Mouse (Mus musculus): ENCODE results near the gene Erfe. TPM values are rescaled to one million over a fixed set of nuclear protein-coding genes. Genes with fewer than 3 reads are reported as not detected.

Erfe gene
- polyA plus RNA-seq, 1 experiment from 2014 or later, result 2.5 TPM

- Histone ChIP-seq H3K4me3 (ENCODE audit: control insufficient read depth in 1 of 2, insufficient read depth in 1 of 2, low read depth in 1 of 2, low read length in 2 of 2) (no peak overlapping the region), H3K27me3 (ENCODE audit: control insufficient read depth, insufficient read depth, low read length) (no peaks in the 10 kb centered on the region), H3K4me2 (ENCODE audit: low read length) (no peak overlapping the region), H3K4me1 (ENCODE audit: control insufficient read depth in 2 of 2, insufficient read depth in 2 of 2, low read length in 2 of 2) (peaks cover 9% of the 10 kb centered on the region in 2 experiments; a peak in 3 of 4 replicates), H3K36me3 (ENCODE audit: control insufficient read depth, insufficient read depth, low read length) (peaks cover 69% of the 10 kb centered on the region), H3K9ac (ENCODE audit: low read length) (no peak overlapping the region), H3K9me3 (ENCODE audit: control insufficient read depth, low read length) (no peaks in the 10 kb centered on the region), H3K27ac (replicated peaks in 1 of 2; ENCODE audit: control insufficient read depth in 1 of 2, insufficient read depth in 1 of 2, low read depth in 2 of 2, low read length in 2 of 2) (no peak overlapping the region)
- no peak for ATAC-seq (ENCODE audit: insufficient number of reproducible peaks, insufficient read depth, low FRiP score, low read depth)
- WGBS, result 81% methylated on average over 11 of the region's 11 CpGs
Observed at GRCm38 (mm10) chr1:91356105-91356504, 10.1 kb upstream of the Erfe start.

- H3K4me1 ChIP-seq (ENCODE audit: control insufficient read depth in 2 of 2, insufficient read depth in 2 of 2, low read length in 2 of 2), result peaks cover 8 to 14% of the 10 kb centered on the region in 2 experiments
- no peak overlapping the region for H3K9ac ChIP-seq (ENCODE audit: low read length)
- ATAC-seq (ENCODE audit: insufficient number of reproducible peaks, insufficient read depth, low FRiP score, low read depth), result no peak
- 78% methylated on average over 5 of the region's 5 CpGs for WGBS
- no peak overlapping the region for H3K27ac ChIP-seq (replicated peaks in 1 of 2; ENCODE audit: control insufficient read depth in 1 of 2, insufficient read depth in 1 of 2, low read depth in 2 of 2, low read length in 2 of 2)
- H3K36me3 ChIP-seq (ENCODE audit: control insufficient read depth, insufficient read depth, low read length), result peaks cover 48% of the 10 kb centered on the region
- H3K9me3 ChIP-seq (ENCODE audit: control insufficient read depth, low read length), result peaks cover 15% of the 10 kb centered on the region; the same call in 1 of the 2 replicates
- no peak overlapping the region for H3K4me3 ChIP-seq (ENCODE audit: control insufficient read depth in 1 of 2, insufficient read depth in 1 of 2, low read depth in 1 of 2, low read length in 2 of 2)
- H3K4me2 ChIP-seq (ENCODE audit: low read length), result no peak overlapping the region
- H3K27me3 ChIP-seq (ENCODE audit: control insufficient read depth, insufficient read depth, low read length), result no peaks in the 10 kb centered on the region; the same call in 1 of the 2 replicates
Observed at GRCm38 (mm10) chr1:91362113-91362512, 4.1 kb upstream of the Erfe start.

GRCm38 (mm10) chr1:91364822-91365644, 1.2 kb upstream of the Erfe start:
- peaks cover 26% of the 10 kb centered on the region for H3K36me3 ChIP-seq (ENCODE audit: control insufficient read depth, insufficient read depth, low read length)
- WGBS, result 88% methylated on average over 16 of the region's 16 CpGs
- no peak for ATAC-seq (ENCODE audit: insufficient number of reproducible peaks, insufficient read depth, low FRiP score, low read depth)

GRCm38 (mm10) chr1:91365816-91366214, 415 bp upstream of the Erfe start:
- Histone ChIP-seq H3K9me3 (ENCODE audit: control insufficient read depth, low read length) (peaks cover 15% of the 10 kb centered on the region; the same call in 1 of the 2 replicates), H3K4me2 (ENCODE audit: low read length) (peak overlapping the region; percentile 87), H3K36me3 (ENCODE audit: control insufficient read depth, insufficient read depth, low read length) (peaks cover 32% of the 10 kb centered on the region), H3K27me3 (ENCODE audit: control insufficient read depth, insufficient read depth, low read length) (no peaks in the 10 kb centered on the region; the same call in 1 of the 2 replicates), H3K27ac (replicated peaks in 1 of 2; ENCODE audit: control insufficient read depth in 1 of 2, insufficient read depth in 1 of 2, low read depth in 2 of 2, low read length in 2 of 2) (no peak overlapping the region), H3K4me3 (ENCODE audit: control insufficient read depth in 1 of 2, insufficient read depth in 1 of 2, low read depth in 1 of 2, low read length in 2 of 2) (peak overlapping the region; percentile 47), H3K9ac (ENCODE audit: low read length) (peak overlapping the region; percentile 71; the same call in 1 of the 2 replicates), H3K4me1 (ENCODE audit: control insufficient read depth in 2 of 2, insufficient read depth in 2 of 2, low read length in 2 of 2) (peaks cover 8 to 14% of the 10 kb centered on the region in 2 experiments)
- ATAC-seq (ENCODE audit: insufficient number of reproducible peaks, insufficient read depth, low FRiP score, low read depth), result no peak
- 29% methylated on average over 8 of the region's 8 CpGs for WGBS

More at GRCm38 (mm10) chr1:91364822-91365644, 1.2 kb upstream of the Erfe start:
- Histone ChIP-seq H3K9me3 (ENCODE audit: control insufficient read depth, low read length) (peaks cover 15% of the 10 kb centered on the region; the same call in 1 of the 2 replicates), H3K4me1 (ENCODE audit: control insufficient read depth in 2 of 2, insufficient read depth in 2 of 2, low read length in 2 of 2) (peaks cover 8 to 14% of the 10 kb centered on the region in 2 experiments), H3K27me3 (ENCODE audit: control insufficient read depth, insufficient read depth, low read length) (no peaks in the 10 kb centered on the region; the same call in 1 of the 2 replicates), H3K4me3 (ENCODE audit: control insufficient read depth in 1 of 2, insufficient read depth in 1 of 2, low read depth in 1 of 2, low read length in 2 of 2) (no peak overlapping the region), H3K27ac (replicated peaks in 1 of 2; ENCODE audit: control insufficient read depth in 1 of 2, insufficient read depth in 1 of 2, low read depth in 2 of 2, low read length in 2 of 2) (no peak overlapping the region), H3K4me2 (ENCODE audit: low read length) (no peak overlapping the region), H3K9ac (ENCODE audit: low read length) (no peak overlapping the region)

GRCm38 (mm10) chr1:91367295-91367694, 1.1 kb downstream of the Erfe start:
- Histone ChIP-seq H3K9me3 (ENCODE audit: control insufficient read depth, low read length) (peaks cover 12% of the 10 kb centered on the region; the same call in 1 of the 2 replicates), H3K9ac (ENCODE audit: low read length) (no peak overlapping the region), H3K36me3 (ENCODE audit: control insufficient read depth, insufficient read depth, low read length) (peaks cover 31% of the 10 kb centered on the region), H3K4me1 (ENCODE audit: control insufficient read depth in 2 of 2, insufficient read depth in 2 of 2, low read length in 2 of 2) (peaks cover 8 to 14% of the 10 kb centered on the region in 2 experiments), H3K27me3 (ENCODE audit: control insufficient read depth, insufficient read depth, low read length) (no peaks in the 10 kb centered on the region; the same call in 1 of the 2 replicates), H3K4me2 (ENCODE audit: low read length) (no peak overlapping the region), H3K4me3 (ENCODE audit: control insufficient read depth in 1 of 2, insufficient read depth in 1 of 2, low read depth in 1 of 2, low read length in 2 of 2) (no peak overlapping the region), H3K27ac (replicated peaks in 1 of 2; ENCODE audit: control insufficient read depth in 1 of 2, insufficient read depth in 1 of 2, low read depth in 2 of 2, low read length in 2 of 2) (no peak overlapping the region)
- 89% methylated on average over 3 of the region's 3 CpGs for WGBS
- ATAC-seq (ENCODE audit: insufficient number of reproducible peaks, insufficient read depth, low FRiP score, low read depth), result no peak

GRCm38 (mm10) chr1:91369408-91369807, 3.2 kb downstream of the Erfe start:
- Histone ChIP-seq H3K9ac (ENCODE audit: low read length) (no peak overlapping the region), H3K27ac (replicated peaks in 1 of 2; ENCODE audit: control insufficient read depth in 1 of 2, insufficient read depth in 1 of 2, low read depth in 2 of 2, low read length in 2 of 2) (no peak overlapping the region), H3K36me3 (ENCODE audit: control insufficient read depth, insufficient read depth, low read length) (peaks cover 47% of the 10 kb centered on the region), H3K27me3 (ENCODE audit: control insufficient read depth, insufficient read depth, low read length) (no peaks in the 10 kb centered on the region; the same call in 1 of the 2 replicates), H3K4me3 (ENCODE audit: control insufficient read depth in 1 of 2, insufficient read depth in 1 of 2, low read depth in 1 of 2, low read length in 2 of 2) (no peak overlapping the region), H3K9me3 (ENCODE audit: control insufficient read depth, low read length) (0 out of 2 replicates have a peak, but pooled peaks cover 1% of the 10 kb centered on the region), H3K4me2 (ENCODE audit: low read length) (no peak overlapping the region), H3K4me1 (ENCODE audit: control insufficient read depth in 2 of 2, insufficient read depth in 2 of 2, low read length in 2 of 2) (peaks cover 8 to 14% of the 10 kb centered on the region in 2 experiments)
- WGBS, result 75% methylated on average over 4 of the region's 4 CpGs
- ATAC-seq (ENCODE audit: insufficient number of reproducible peaks, insufficient read depth, low FRiP score, low read depth), result no peak

- H3K27me3 ChIP-seq (ENCODE audit: control insufficient read depth, insufficient read depth, low read length), result no peaks in the 10 kb centered on the region; the same call in 1 of the 2 replicates
- no peaks in the 10 kb centered on the region for H3K9me3 ChIP-seq (ENCODE audit: control insufficient read depth, low read length)
- ATAC-seq (ENCODE audit: insufficient number of reproducible peaks, insufficient read depth, low FRiP score, low read depth), result no peak
- H3K4me1 ChIP-seq (ENCODE audit: control insufficient read depth in 2 of 2, insufficient read depth in 2 of 2, low read length in 2 of 2), result peaks cover 8 to 14% of the 10 kb centered on the region in 2 experiments
- peaks cover 53% of the 10 kb centered on the region for H3K36me3 ChIP-seq (ENCODE audit: control insufficient read depth, insufficient read depth, low read length)
- H3K9ac ChIP-seq (ENCODE audit: low read length), result no peak overlapping the region
- no peak overlapping the region for H3K4me3 ChIP-seq (ENCODE audit: control insufficient read depth in 1 of 2, insufficient read depth in 1 of 2, low read depth in 1 of 2, low read length in 2 of 2)
- 78% methylated on average over 23 of the region's 23 CpGs for WGBS
- H3K27ac ChIP-seq (replicated peaks in 1 of 2; ENCODE audit: control insufficient read depth in 1 of 2, insufficient read depth in 1 of 2, low read depth in 2 of 2, low read length in 2 of 2), result no peak overlapping the region
- H3K4me2 ChIP-seq (ENCODE audit: low read length), result no peak overlapping the region
Observed at GRCm38 (mm10) chr1:91370055-91370454, 3.8 kb downstream of the Erfe start.

Measured in heart, embryonic 14.5 days (tissue).